Mouse (Mus musculus) liver, embryonic 11.5 days (tissue): Measurements from ENCODE around the gene Lrfn3. TPM values are rescaled to one million over a fixed set of nuclear protein-coding genes. Genes with fewer than 3 reads are reported as not detected.
A peak's percentile ranks its signal among the peaks of the same experiment; 100 is the strongest.

ENCODE experiments used
- ATAC-seq: fragments of 200-750 bp; cut with Nextera tagmentation; replicated peaks from 2 replicates; pipeline ENCODE4 v1.8.0; 2017; ENCODE audit warnings: moderate number of reproducible peaks, mild to moderate bottlenecking, moderate TSS enrichment, moderate library complexity; ENCODE audit not compliant: low FRiP score
- DNase-seq: peaks from one replicate; pipeline ENCODE4 v3.0.0-alpha.2; 2017; ENCODE audit warnings: low spot score
- H3K27ac ChIP-seq: fragments of 300-500 bp; sonication (generic); 2 replicates; pipeline ENCODE4 v1.5.1; 2014; ENCODE audit warnings: mild to moderate bottlenecking, low read depth, low read length, control low read depth
- H3K27me3 ChIP-seq: fragments of 300-500 bp; sonication (generic); replicated peaks from 2 replicates; pipeline ENCODE4 v1.6.1; 2014; ENCODE audit warnings: low read length, mixed read lengths; ENCODE audit not compliant: control insufficient read depth, insufficient read depth
- H3K36me3 ChIP-seq: fragments of 300-500 bp; sonication (generic); 2 replicates; pipeline ENCODE4 v1.6.1; 2014; ENCODE audit warnings: mild to moderate bottlenecking, low read length, moderate library complexity, mixed read lengths; ENCODE audit not compliant: control insufficient read depth, insufficient read depth
- H3K4me1 ChIP-seq: fragments of 300-500 bp; sonication (generic); replicated peaks from 2 replicates; pipeline ENCODE4 v1.6.1; 2014; ENCODE audit warnings: low read length, mixed read lengths; ENCODE audit not compliant: control insufficient read depth, insufficient read depth
- H3K4me2 ChIP-seq: fragments of 300-500 bp; sonication (generic); 2 replicates; pipeline ENCODE4 v1.6.1; 2014; ENCODE audit warnings: mild to moderate bottlenecking, control low read depth, moderate library complexity
- H3K4me3 ChIP-seq: fragments of 300-500 bp; sonication (generic); 2 replicates; pipeline ENCODE4 v1.5.1; 2014; ENCODE audit warnings: low read depth, low read length, control low read depth
- H3K9ac ChIP-seq: fragments of 300-500 bp; sonication (generic); 2 replicates; pipeline ENCODE4 v1.6.1; 2014; ENCODE audit warnings: low read depth, low read length, control low read depth
- H3K9me3 ChIP-seq: fragments of 300-500 bp; sonication (generic); 2 replicates; pipeline ENCODE4 v1.6.1; 2016; ENCODE audit warnings: low read length, inconsistent platforms, mixed read lengths; ENCODE audit not compliant: control insufficient read depth
- WGBS: fragments of 180-500 bp; shearing (Covaris S2); extraction: QIAGEN DNeasy Blood & Tissue Kit; methylation state at CpG from one replicate; pipeline ENCODE4 v1.1.7; 2014; 5-methylcytosine and 5-hydroxymethylcytosine counted together
- polyA plus RNA-seq: library from polyadenylated mRNA; unstranded; fragments of >200 nt; fragmentation: Nextera tagmentation; extraction: Ambion mirVana; gene quantifications from 2 replicates; pipeline ENCODE4 v1.2.1, GENCODE M21; 2014

The Lrfn3 gene
- polyA plus RNA-seq: 3.5 TPM in 2 replicates

GRCm38 (mm10) chr7:30362652-30363343 lies at the start of gene Lrfn3:
Lrfn3 (minus strand) TSS chr7:30362772.
- H3K4me3 ChIP-seq: peak within 1 kb of the TSS; percentile 60
- peak within 1 kb of the TSS; percentile 64 for H3K9ac ChIP-seq
- no peaks in the 10 kb centered on the region for H3K9me3 ChIP-seq
- peak within 1 kb of the TSS; percentile 70 for H3K4me2 ChIP-seq
- ATAC-seq (no peak; the same call in 1 of the 2 replicates), DNase-seq (no peak)
- WGBS: 2% methylated on average over 45 of the region's 55 CpGs
- peaks cover 39% of the 10 kb centered on the region for H3K27me3 ChIP-seq
- H3K27ac ChIP-seq: no peak within 1 kb of the TSS; the same call in 1 of the 2 replicates
- no peaks in the 10 kb centered on the region for H3K4me1 ChIP-seq
- H3K36me3 ChIP-seq: no peaks in the 10 kb centered on the region

GRCm38 (mm10) chr7:30411023-30411422 lies 48.5 kb upstream of the Lrfn3 start:
- WGBS: 49% methylated on average over 3 of the region's 3 CpGs
- Histone ChIP-seq H3K4me1 (no peaks in the 10 kb centered on the region), H3K27ac (no peak overlapping the region), H3K9me3 (no peaks in the 10 kb centered on the region), H3K9ac (no peak overlapping the region), H3K4me3 (no peak overlapping the region), H3K4me2 (no peak overlapping the region), H3K27me3 (no peaks in the 10 kb centered on the region), H3K36me3 (no peaks in the 10 kb centered on the region)
- no peak for DNase-seq
- no peak for ATAC-seq

- H3K4me3 ChIP-seq: no peak overlapping the region
- H3K27me3 ChIP-seq: no peaks in the 10 kb centered on the region
- H3K4me2 ChIP-seq: no peak overlapping the region
- H3K27ac ChIP-seq: no peak overlapping the region
- no peak overlapping the region for H3K9ac ChIP-seq
- no peaks in the 10 kb centered on the region for H3K36me3 ChIP-seq
- no peak for ATAC-seq
- H3K9me3 ChIP-seq: no peaks in the 10 kb centered on the region
- DNase-seq: no peak
- H3K4me1 ChIP-seq: no peaks in the 10 kb centered on the region
- WGBS: 56% methylated on average over 2 of the region's 2 CpGs
Observed at GRCm38 (mm10) chr7:30409789-30410188, 47.2 kb upstream of the Lrfn3 start.

DNA sequence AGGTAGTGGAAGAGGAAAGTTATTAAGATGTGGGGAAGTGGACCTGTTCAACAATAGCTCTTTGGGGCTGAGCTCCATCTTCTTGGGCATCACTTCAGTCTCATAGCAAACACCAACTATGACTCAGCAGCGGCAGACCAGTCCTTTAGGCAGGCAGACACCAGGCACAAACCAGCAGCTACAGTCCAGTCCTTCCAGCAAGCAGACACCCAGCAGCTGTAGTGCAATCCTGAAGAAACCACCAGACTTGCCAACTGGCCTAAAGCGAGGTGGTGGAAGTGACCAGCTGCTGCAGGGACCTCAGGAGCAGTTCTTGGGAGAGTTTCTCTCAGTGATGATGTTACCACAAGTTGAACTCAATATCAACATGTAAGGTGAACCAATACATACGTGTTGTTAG lies 46.1 kb upstream of the Lrfn3 start:
- Histone ChIP-seq H3K27ac (no peak overlapping the region), H3K4me3 (no peak overlapping the region), H3K4me2 (no peak overlapping the region), H3K36me3 (no peaks in the 10 kb centered on the region), H3K9ac (no peak overlapping the region), H3K4me1 (no peaks in the 10 kb centered on the region), H3K27me3 (no peaks in the 10 kb centered on the region), H3K9me3 (no peaks in the 10 kb centered on the region)
- DNase-seq (no peak), ATAC-seq (no peak)
- WGBS: 69% methylated on average over 3 of the region's 3 CpGs

DNA sequence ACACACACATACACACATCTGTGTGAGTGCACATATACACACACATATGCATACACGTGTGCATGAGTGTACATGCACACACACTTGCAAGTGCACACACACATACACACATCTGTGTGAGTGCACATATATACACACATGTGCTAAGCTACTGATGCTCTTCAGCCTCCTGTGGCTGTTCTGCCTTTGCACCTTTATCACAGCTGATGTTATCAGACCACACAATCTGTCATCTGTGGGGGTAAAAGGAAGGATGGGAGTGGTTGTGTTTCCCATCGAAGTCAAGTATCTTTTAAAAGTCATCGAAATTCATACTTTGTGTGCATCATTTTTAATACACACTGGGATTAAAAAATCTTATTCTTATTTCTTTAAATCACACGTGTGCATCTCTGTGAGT lies 39.8 kb upstream of the Lrfn3 start:
- Histone ChIP-seq H3K9me3 (no peaks in the 10 kb centered on the region), H3K9ac (no peak overlapping the region), H3K27ac (no peak overlapping the region), H3K4me1 (no peaks in the 10 kb centered on the region), H3K27me3 (no peaks in the 10 kb centered on the region), H3K4me2 (no peak overlapping the region), H3K36me3 (no peaks in the 10 kb centered on the region), H3K4me3 (no peak overlapping the region)
- WGBS: 60% methylated on average over 4 of the region's 4 CpGs
- DNase-seq (no peak), ATAC-seq (no peak)

GRCm38 (mm10) chr7:30399671-30400070 lies 37.1 kb upstream of the Lrfn3 start:
- Histone ChIP-seq H3K27me3 (no peaks in the 10 kb centered on the region), H3K9me3 (no peaks in the 10 kb centered on the region), H3K4me2 (no peak overlapping the region), H3K36me3 (no peaks in the 10 kb centered on the region), H3K9ac (no peak overlapping the region), H3K4me3 (no peak overlapping the region), H3K4me1 (no peaks in the 10 kb centered on the region), H3K27ac (no peak overlapping the region)
- no peak for DNase-seq
- ATAC-seq: no peak
- WGBS: 64% methylated on average over 7 of the region's 7 CpGs

GRCm38 (mm10) chr7:30394871-30395270 lies 32.3 kb upstream of the Lrfn3 start:
- H3K27ac ChIP-seq: no peak overlapping the region
- H3K4me2 ChIP-seq: no peak overlapping the region
- 37% methylated on average over 2 of the region's 2 CpGs for WGBS
- no peak for DNase-seq
- H3K9me3 ChIP-seq: no peaks in the 10 kb centered on the region
- ATAC-seq: no peak
- no peaks in the 10 kb centered on the region for H3K4me1 ChIP-seq
- H3K36me3 ChIP-seq: no peaks in the 10 kb centered on the region
- no peak overlapping the region for H3K9ac ChIP-seq
- no peak overlapping the region for H3K4me3 ChIP-seq
- H3K27me3 ChIP-seq: no peaks in the 10 kb centered on the region

DNA sequence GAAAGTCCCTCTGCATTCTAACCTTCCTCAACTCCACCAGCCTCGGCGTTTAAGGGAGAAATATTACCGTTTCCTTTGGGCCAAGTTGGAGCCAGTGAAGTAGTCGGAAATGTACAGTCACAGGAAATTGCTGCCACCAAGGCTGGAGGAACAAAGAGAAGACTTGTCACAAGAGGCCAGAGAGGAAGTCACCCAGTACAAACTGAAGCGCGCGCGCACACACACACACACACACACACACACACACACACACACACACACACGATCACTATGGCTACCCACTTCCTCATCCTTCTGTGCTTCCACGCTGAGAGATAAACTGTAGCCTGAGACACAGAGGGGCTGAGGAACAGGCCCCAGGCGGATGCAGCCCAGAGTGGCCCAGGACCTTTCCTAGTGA lies 31.8 kb upstream of the Lrfn3 start:
- 0 out of 2 replicates have a peak overlapping the region, but pooled peaks have one; percentile 8 for H3K4me2 ChIP-seq
- peak overlapping the region; percentile 17; the same call in 1 of the 2 replicates for H3K27ac ChIP-seq
- no peak overlapping the region for H3K4me3 ChIP-seq
- H3K9me3 ChIP-seq: no peaks in the 10 kb centered on the region
- H3K27me3 ChIP-seq: no peaks in the 10 kb centered on the region
- peak; percentile 35 for DNase-seq
- 20% methylated on average over 11 of the region's 11 CpGs for WGBS
- no peaks in the 10 kb centered on the region for H3K4me1 ChIP-seq
- no peak overlapping the region for H3K9ac ChIP-seq
- ATAC-seq: peak; percentile 67
- no peaks in the 10 kb centered on the region for H3K36me3 ChIP-seq

DNA sequence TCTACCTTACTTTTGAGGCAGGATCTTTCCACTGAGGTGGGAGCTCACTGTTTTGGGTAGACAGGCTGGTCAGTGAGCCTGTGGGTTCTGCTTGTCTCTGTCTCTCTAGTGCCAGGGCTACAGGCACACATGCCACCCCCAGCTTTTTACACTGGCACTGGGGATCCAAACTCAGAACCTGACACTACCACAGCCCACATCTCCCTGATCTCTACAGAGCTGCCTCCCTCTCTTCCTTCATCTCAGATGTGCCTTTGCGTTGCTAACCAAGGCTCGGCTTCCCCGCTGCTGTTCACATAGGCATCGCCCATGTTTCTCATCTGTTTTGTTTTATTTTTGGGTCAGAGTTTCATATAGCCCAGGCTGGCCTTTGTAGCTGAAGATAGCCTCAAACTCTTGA lies 31.1 kb upstream of the Lrfn3 start:
- WGBS: 85% methylated on average over 4 of the region's 4 CpGs
- no peak overlapping the region for H3K4me2 ChIP-seq
- H3K9ac ChIP-seq: no peak overlapping the region
- DNase-seq: no peak
- H3K27me3 ChIP-seq: no peaks in the 10 kb centered on the region
- no peaks in the 10 kb centered on the region for H3K4me1 ChIP-seq
- H3K36me3 ChIP-seq: no peaks in the 10 kb centered on the region
- H3K4me3 ChIP-seq: no peak overlapping the region
- no peaks in the 10 kb centered on the region for H3K9me3 ChIP-seq
- no peak for ATAC-seq
- H3K27ac ChIP-seq: peak overlapping the region; percentile 17; the same call in 1 of the 2 replicates
